Mouse (Mus musculus): Measurements from ENCODE around the gene Aunip. TPM values are rescaled to one million over a fixed set of nuclear protein-coding genes. Genes with fewer than 3 reads are reported as not detected.

Aunip gene
- polyA plus RNA-seq, 1 experiment: 2.3 TPM

- H3K4me3 ChIP-seq: peak within 1 kb of the TSS; percentile 57
- peak within 1 kb of the TSS; percentile 57 for H3ac ChIP-seq (ENCODE audit: control insufficient read depth, insufficient read length)
- H3K79me2 ChIP-seq (ENCODE audit: control insufficient read depth, insufficient read depth): peaks cover 19% of the 10 kb centered on the region
- peak within 1 kb of the TSS; percentile 95 for H3K4me2 ChIP-seq (ENCODE audit: low read depth)
- TF ChIP-seq MAX (IDR thresholded peaks at IDR 0.05; ENCODE audit: low read depth): no peak
- no peak for TF ChIP-seq TCF12 (IDR thresholded peaks at IDR 0.05; ENCODE audit: insufficient read depth, poor library complexity, severe bottlenecking)
- no peak for TF ChIP-seq CEBPB (IDR thresholded peaks at IDR 0.05; ENCODE audit: insufficient read depth, poor library complexity, severe bottlenecking)
- TF ChIP-seq MYOD1 (IDR thresholded peaks at IDR 0.05; ENCODE audit: control insufficient read depth in 1 of 3, insufficient read length in 2 of 3, low read depth in 2 of 3): peak in 2 of 3 experiments; percentile 6 to 19
- peak in 1 of 3 experiments; percentile 35 for TF ChIP-seq MYOG (IDR thresholded peaks at IDR 0.05; ENCODE audit: control insufficient read depth in 1 of 3, insufficient read depth in 1 of 3, insufficient read length in 2 of 3, low read depth in 2 of 3)
- no peak for TF ChIP-seq REST (IDR thresholded peaks at IDR 0.05; ENCODE audit: insufficient read depth, insufficient read length)
- no peak for TF ChIP-seq TCF3 (IDR thresholded peaks at IDR 0.05; ENCODE audit: insufficient read length, low read depth)
- TF ChIP-seq USF1 (IDR thresholded peaks at IDR 0.05; ENCODE audit: low read depth): no peak
- TF ChIP-seq SRF (IDR thresholded peaks at IDR 0.05; ENCODE audit: control insufficient read depth, insufficient read length, low read depth): peak; percentile 65
- TF ChIP-seq POLR2A (IDR thresholded peaks at IDR 0.05; ENCODE audit: insufficient read length, low read depth): peak; percentile 67
- peak; percentile 52 for TF ChIP-seq POLR2AphosphoS2 (IDR thresholded peaks at IDR 0.05; ENCODE audit: insufficient read length, low read depth)
- no peak for TF ChIP-seq E2F4 (IDR thresholded peaks at IDR 0.05; ENCODE audit: insufficient read depth)
- peaks cover 12% of the 10 kb centered on the region for H3K36me3 ChIP-seq (ENCODE audit: control insufficient read depth, insufficient read depth)
- H3K27me3 ChIP-seq (ENCODE audit: control insufficient read depth, insufficient read depth, insufficient read length): no peaks in the 10 kb centered on the region
Measured at GRCm38 (mm10) chr4:134534932-134535786, 24.4 kb downstream of the Aunip start, which contains the start of gene Mtfr1l. Mtfr1l (minus strand) TSS chr4:134535387.

DNA sequence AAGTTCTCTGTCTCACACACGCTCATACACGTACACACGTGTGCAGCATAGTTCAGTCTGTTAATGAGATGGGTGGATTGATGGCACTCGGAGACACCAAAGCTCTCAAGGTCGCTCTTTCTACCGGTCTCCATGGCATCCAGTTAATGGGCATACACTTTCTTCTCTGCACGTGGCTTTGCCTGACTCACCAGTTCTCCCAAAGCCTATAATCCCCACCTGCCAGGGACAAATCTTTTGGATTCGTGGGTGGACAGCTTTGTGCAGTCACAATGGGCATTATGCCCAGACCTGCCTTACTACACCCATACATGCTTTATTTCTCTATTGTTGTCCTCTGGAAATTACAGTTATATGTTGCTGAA, 25.0 kb downstream of the Aunip start:
- Histone ChIP-seq H3ac (ENCODE audit: control insufficient read depth, insufficient read length) (no peak overlapping the region), H3K36me3 (ENCODE audit: control insufficient read depth, insufficient read depth) (peaks cover 8% of the 10 kb centered on the region), H3K79me2 (ENCODE audit: control insufficient read depth, insufficient read depth) (peaks cover 19% of the 10 kb centered on the region), H3K4me2 (ENCODE audit: low read depth) (peak overlapping the region; percentile 95), H3K27me3 (ENCODE audit: control insufficient read depth, insufficient read depth, insufficient read length) (no peaks in the 10 kb centered on the region), H3K4me3 (peak overlapping the region; percentile 57)
- TF ChIP-seq MYOD1 (IDR thresholded peaks at IDR 0.05; ENCODE audit: control insufficient read depth in 1 of 3, insufficient read length in 2 of 3, low read depth in 2 of 3) (peak; percentile 79 to 95 (median 91)), TCF12 (IDR thresholded peaks at IDR 0.05; ENCODE audit: insufficient read depth, poor library complexity, severe bottlenecking) (peak; percentile 58), TCF3 (IDR thresholded peaks at IDR 0.05; ENCODE audit: insufficient read length, low read depth) (peak; percentile 23), REST (IDR thresholded peaks at IDR 0.05; ENCODE audit: insufficient read depth, insufficient read length) (no peak), E2F4 (IDR thresholded peaks at IDR 0.05; ENCODE audit: insufficient read depth) (no peak), MAX (IDR thresholded peaks at IDR 0.05; ENCODE audit: low read depth) (no peak), USF1 (IDR thresholded peaks at IDR 0.05; ENCODE audit: low read depth) (peak; percentile 50), MYOG (IDR thresholded peaks at IDR 0.05; ENCODE audit: control insufficient read depth in 1 of 3, insufficient read depth in 1 of 3, insufficient read length in 2 of 3, low read depth in 2 of 3) (peak in 1 of 3 experiments; percentile 11)

- no peak for TF ChIP-seq E2F4 (IDR thresholded peaks at IDR 0.05; ENCODE audit: insufficient read depth)
- TF ChIP-seq CEBPB (IDR thresholded peaks at IDR 0.05; ENCODE audit: insufficient read depth, poor library complexity, severe bottlenecking): no peak
- TF ChIP-seq TCF12 (IDR thresholded peaks at IDR 0.05; ENCODE audit: insufficient read depth, poor library complexity, severe bottlenecking): no peak
- no peak for TF ChIP-seq POLR2AphosphoS2 (IDR thresholded peaks at IDR 0.05; ENCODE audit: insufficient read length, low read depth)
- TF ChIP-seq REST (IDR thresholded peaks at IDR 0.05; ENCODE audit: insufficient read depth, insufficient read length): no peak
- TF ChIP-seq SRF (IDR thresholded peaks at IDR 0.05; ENCODE audit: control insufficient read depth, insufficient read length, low read depth): no peak
- TF ChIP-seq POLR2A (IDR thresholded peaks at IDR 0.05; ENCODE audit: insufficient read length, low read depth): no peak
- no peak for TF ChIP-seq TCF3 (IDR thresholded peaks at IDR 0.05; ENCODE audit: insufficient read length, low read depth)
- TF ChIP-seq MYOD1 (IDR thresholded peaks at IDR 0.05; ENCODE audit: control insufficient read depth in 1 of 3, insufficient read length in 2 of 3, low read depth in 2 of 3): no peak
- no peak for TF ChIP-seq USF1 (IDR thresholded peaks at IDR 0.05; ENCODE audit: low read depth)
- no peak for TF ChIP-seq MYOG (IDR thresholded peaks at IDR 0.05; ENCODE audit: control insufficient read depth in 1 of 3, insufficient read depth in 1 of 3, insufficient read length in 2 of 3, low read depth in 2 of 3)
- TF ChIP-seq MAX (IDR thresholded peaks at IDR 0.05; ENCODE audit: low read depth): no peak
- H3K27me3 ChIP-seq (ENCODE audit: control insufficient read depth, insufficient read depth, insufficient read length): no peaks in the 10 kb centered on the region
- no peak overlapping the region for H3ac ChIP-seq (ENCODE audit: control insufficient read depth, insufficient read length)
- peaks cover 4% of the 10 kb centered on the region for H3K79me2 ChIP-seq (ENCODE audit: control insufficient read depth, insufficient read depth)
- H3K4me3 ChIP-seq: no peak overlapping the region
- peaks cover 11% of the 10 kb centered on the region for H3K36me3 ChIP-seq (ENCODE audit: control insufficient read depth, insufficient read depth)
- no peak overlapping the region for H3K4me2 ChIP-seq (ENCODE audit: low read depth)
Measured at GRCm38 (mm10) chr4:134538997-134539580, 28.3 kb downstream of the Aunip start.

GRCm38 (mm10) chr4:134542726-134543125, 31.9 kb downstream of the Aunip start:
- H3K36me3 ChIP-seq (ENCODE audit: control insufficient read depth, insufficient read depth): peaks cover 11% of the 10 kb centered on the region

More at GRCm38 (mm10) chr4:134542726-134543125, 31.9 kb downstream of the Aunip start:
- TF ChIP-seq MYOD1 (IDR thresholded peaks at IDR 0.05; ENCODE audit: control insufficient read depth in 1 of 3, insufficient read length in 2 of 3, low read depth in 2 of 3) (no peak), REST (IDR thresholded peaks at IDR 0.05; ENCODE audit: insufficient read depth, insufficient read length) (no peak), SRF (IDR thresholded peaks at IDR 0.05; ENCODE audit: control insufficient read depth, insufficient read length, low read depth) (no peak), MYOG (IDR thresholded peaks at IDR 0.05; ENCODE audit: control insufficient read depth in 1 of 3, insufficient read depth in 1 of 3, insufficient read length in 2 of 3, low read depth in 2 of 3) (no peak), POLR2AphosphoS2 (IDR thresholded peaks at IDR 0.05; ENCODE audit: insufficient read length, low read depth) (no peak), TCF12 (IDR thresholded peaks at IDR 0.05; ENCODE audit: insufficient read depth, poor library complexity, severe bottlenecking) (no peak), MAX (IDR thresholded peaks at IDR 0.05; ENCODE audit: low read depth) (no peak), USF1 (IDR thresholded peaks at IDR 0.05; ENCODE audit: low read depth) (no peak), CEBPB (IDR thresholded peaks at IDR 0.05; ENCODE audit: insufficient read depth, poor library complexity, severe bottlenecking) (no peak)
- no peak overlapping the region for H3ac ChIP-seq (ENCODE audit: control insufficient read depth, insufficient read length)
- H3K4me2 ChIP-seq (ENCODE audit: low read depth): no peak overlapping the region
- no peaks in the 10 kb centered on the region for H3K27me3 ChIP-seq (ENCODE audit: control insufficient read depth, insufficient read depth, insufficient read length)
- no peaks in the 10 kb centered on the region for H3K79me2 ChIP-seq (ENCODE audit: control insufficient read depth, insufficient read depth)
- H3K4me3 ChIP-seq: no peak overlapping the region

Measured in myocyte (in vitro differentiated cells).